Mouse (Mus musculus): ENCODE measurements around the gene Rcn3.
A peak's percentile ranks its signal among the peaks of the same experiment; 100 is the strongest.
"Not testable (repeated sequence)": the region's sequence is repeated elsewhere in the genome, so short reads cannot be mapped to it uniquely, and the experiment has no call there.

Rcn3 gene

GRCm38 (mm10) chr7:45092048-45092447 is at the start of gene Rcn3:
TSS of gene Rcn3 (minus strand) at chr7:45092221.
- no peak for DNase-seq (ENCODE audit: low spot score)

- no peak for DNase-seq (ENCODE audit: low spot score)
Measured at GRCm38 (mm10) chr7:45141319-45141718, 49.3 kb upstream of the Rcn3 start.

GRCm38 (mm10) chr7:45139904-45140723 is 48.1 kb upstream of the Rcn3 start:
- DNase-seq (ENCODE audit: low spot score): no peak

- no peak for DNase-seq (ENCODE audit: low spot score)
Measured at GRCm38 (mm10) chr7:45138403-45138802, 46.4 kb upstream of the Rcn3 start.

- DNase-seq (ENCODE audit: low spot score): no peak
Measured at GRCm38 (mm10) chr7:45137171-45138006, 45.4 kb upstream of the Rcn3 start.

- peak; percentile 92 for DNase-seq (ENCODE audit: low spot score)
Measured at GRCm38 (mm10) chr7:45135993-45136567, 44.1 kb upstream of the Rcn3 start, which contains the start of the genes Gm45713 and Flt3l. TSS of gene Gm45713 (minus strand) at chr7:45136231. TSS of gene Flt3l (minus strand) at chr7:45136432.

GRCm38 (mm10) chr7:45135370-45135769 is 43.3 kb upstream of the Rcn3 start:
- no peak for DNase-seq (ENCODE audit: low spot score)

- peak; percentile 51 for DNase-seq (ENCODE audit: low spot score)
Measured at GRCm38 (mm10) chr7:45134544-45135026, 42.6 kb upstream of the Rcn3 start.

- no peak for DNase-seq (ENCODE audit: low spot score)
Measured at GRCm38 (mm10) chr7:45133446-45134159, 41.6 kb upstream of the Rcn3 start.

GRCm38 (mm10) chr7:45131850-45132249 is 39.8 kb upstream of the Rcn3 start:
- DNase-seq (ENCODE audit: low spot score): no peak

- DNase-seq (ENCODE audit: low spot score): no peak
Measured at GRCm38 (mm10) chr7:45129776-45130512, 37.9 kb upstream of the Rcn3 start.

GRCm38 (mm10) chr7:45129318-45129717 is 37.3 kb upstream of the Rcn3 start:
- no peak for DNase-seq (ENCODE audit: low spot score)

- DNase-seq (ENCODE audit: low spot score): peak; percentile 99
Measured at GRCm38 (mm10) chr7:45128624-45129246, 36.7 kb upstream of the Rcn3 start, which contains the start of gene Rpl13a. TSS of gene Rpl13a (minus strand) at chr7:45128761.

GRCm38 (mm10) chr7:45127700-45128224 is 35.7 kb upstream of the Rcn3 start:
- DNase-seq (ENCODE audit: low spot score): no peak

- no peak for DNase-seq (ENCODE audit: low spot score)
Measured at GRCm38 (mm10) chr7:45126844-45127699, 35.1 kb upstream of the Rcn3 start.

- DNase-seq (ENCODE audit: low spot score): no peak
Measured at GRCm38 (mm10) chr7:45126147-45126843, 34.3 kb upstream of the Rcn3 start.

- not testable (repeated sequence) for DNase-seq (ENCODE audit: low spot score)
Measured at GRCm38 (mm10) chr7:45125649-45126048, 33.6 kb upstream of the Rcn3 start.

- DNase-seq (ENCODE audit: low spot score): no peak
Measured at GRCm38 (mm10) chr7:45125144-45125600, 33.2 kb upstream of the Rcn3 start.

All from T-cell, adult 2 months (primary cell).